Mouse (Mus musculus) embryonic fibroblast, embryonic 13.5 days (primary cell): ENCODE measurements at regions not wholly inside any gene's neighbourhood (a gene's known extent, or its start where the extent isn't known, plus 50 kb on each side); places are given as distances from the start of the nearest gene placed in this dataset.

ENCODE experiments used
- CTCF ChIP-seq: IDR thresholded peaks from 2 replicates; pipeline ENCODE4 v1.5.1; 2011; ENCODE audit warnings: mild to moderate bottlenecking, control low read depth, low read length, moderate library complexity, borderline replicate concordance; ENCODE audit not compliant: insufficient read depth
- POLR2A ChIP-seq: IDR thresholded peaks from 2 replicates; pipeline ENCODE4 v1.6.1; 2011; ENCODE audit warnings: low read depth, mild to moderate bottlenecking, control low read depth, low read length, moderate library complexity

DNA sequence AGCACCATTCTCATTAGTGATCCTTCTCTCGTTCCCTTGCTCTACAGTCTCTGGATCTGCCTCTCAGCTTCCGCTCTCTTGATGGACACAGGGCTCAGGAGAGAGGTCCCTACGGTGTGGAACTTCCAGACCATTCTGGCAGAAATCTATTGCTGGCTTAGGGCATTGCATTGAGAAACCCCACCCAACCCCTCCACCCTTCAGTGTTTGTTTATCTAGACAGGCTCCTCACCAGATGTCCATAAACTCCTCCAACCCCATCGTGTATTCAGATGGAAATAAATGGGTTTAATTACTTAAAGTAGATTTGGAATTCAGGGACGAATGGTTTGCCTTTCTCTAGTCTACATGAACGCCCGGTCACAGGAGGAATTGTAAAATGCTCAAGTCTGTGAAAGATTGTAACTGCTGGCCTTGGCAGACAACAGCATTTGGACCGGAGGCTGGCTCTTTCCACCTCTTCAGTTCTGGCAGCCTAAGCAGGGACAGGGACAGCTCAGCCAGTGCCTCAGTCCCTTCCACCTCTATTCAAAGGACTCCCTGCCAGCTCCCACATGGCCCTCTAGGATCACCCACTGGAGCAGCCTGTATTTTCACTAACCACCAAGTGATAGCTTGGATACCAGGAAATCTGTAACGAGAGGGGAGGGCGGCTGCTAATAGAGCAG is 74.0 kb upstream of the Rbfox1 start:
- TF ChIP-seq CTCF (no peak), POLR2A (no peak)
